Mouse (Mus musculus) bone marrow, adult 2 months (tissue): ENCODE measurements around the gene Snn.

ENCODE experiments used
- CTCF ChIP-seq: fragments of 200-500 bp; IDR thresholded peaks from 2 replicates; pipeline ENCODE4 v1.5.1; 2011; ENCODE audit warnings: low read length, control low read depth; ENCODE audit not compliant: control insufficient read depth, insufficient read depth
- POLR2A ChIP-seq: fragments of 200-500 bp; IDR thresholded peaks from 2 replicates; pipeline ENCODE4 v1.6.1; 2011; ENCODE audit warnings: low read depth, mild to moderate bottlenecking, control low read depth, low read length, borderline replicate concordance; ENCODE audit not compliant: control insufficient read depth

DNA sequence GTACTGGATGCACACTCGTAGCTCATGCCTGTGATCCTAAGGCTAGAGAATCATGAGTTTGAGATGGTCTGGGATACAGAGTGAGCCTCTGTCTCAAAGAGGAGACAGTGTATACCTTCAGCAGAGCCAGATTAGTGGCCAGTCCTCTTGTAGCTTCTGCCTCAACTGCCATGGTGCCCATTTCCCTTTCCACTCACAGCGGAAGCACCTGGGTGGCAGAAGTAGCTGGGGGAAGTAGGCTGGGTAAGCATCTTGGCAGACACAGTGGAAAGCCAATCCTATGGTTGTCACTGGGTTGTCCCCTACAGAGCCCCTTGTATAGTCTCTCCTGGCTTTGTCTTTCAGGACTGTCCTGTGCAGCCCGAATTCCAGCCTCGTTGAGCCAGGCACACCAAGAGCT lies 11.1 kb downstream of the Snn start:
- TF ChIP-seq CTCF (no peak), POLR2A (no peak)
